Mouse (Mus musculus) limb, embryonic 11.5 days (tissue): ENCODE data around the gene Elmo2. TPM values are rescaled to one million over a fixed set of nuclear protein-coding genes. Genes with fewer than 3 reads are reported as not detected.

Experiments
- ATAC-seq: fragments of 200-750 bp; cut with Nextera tagmentation; 2 replicates; pipeline ENCODE4 v1.8.0; 2017; ENCODE audit warnings: low read depth; ENCODE audit not compliant: insufficient number of reproducible peaks, low FRiP score, low TSS enrichment
- DNase-seq: peaks from one replicate; pipeline ENCODE4 v3.0.0-alpha.2; 2015; ENCODE audit warnings: low spot score
- H3K27ac ChIP-seq: fragments of 300-500 bp; sonication (generic); replicated peaks from 2 replicates; pipeline ENCODE4 v1.5.1; 2014; ENCODE audit warnings: low read depth, mild to moderate bottlenecking, low read length
- H3K27me3 ChIP-seq: fragments of 300-500 bp; sonication (generic); 2 replicates; pipeline ENCODE4 v1.6.1; 2014; ENCODE audit warnings: mild to moderate bottlenecking, low read length, mixed read lengths; ENCODE audit not compliant: control insufficient read depth, insufficient read depth
- H3K36me3 ChIP-seq: fragments of 300-500 bp; sonication (generic); 2 replicates; pipeline ENCODE4 v1.6.1; 2014; ENCODE audit warnings: mild to moderate bottlenecking, low read length, moderate library complexity, mixed read lengths; ENCODE audit not compliant: control insufficient read depth, insufficient read depth
- H3K4me1 ChIP-seq: fragments of 300-500 bp; sonication (generic); 2 replicates; pipeline ENCODE4 v1.6.1; 2014; ENCODE audit warnings: low read length, mixed read lengths; ENCODE audit not compliant: control insufficient read depth, insufficient read depth
- H3K4me2 ChIP-seq: fragments of 300-500 bp; sonication (generic); 2 replicates; pipeline ENCODE4 v1.6.1; 2014; ENCODE audit warnings: low read depth, mild to moderate bottlenecking, moderate library complexity; ENCODE audit not compliant: severe bottlenecking
- H3K4me3 ChIP-seq: fragments of 300-500 bp; sonication (generic); 2 replicates; pipeline ENCODE4 v1.5.1; 2014; ENCODE audit warnings: low read depth, low read length
- H3K9ac ChIP-seq: fragments of 300-500 bp; sonication (generic); 2 replicates; pipeline ENCODE4 v1.6.1; 2014; ENCODE audit warnings: mild to moderate bottlenecking, low read length
- H3K9me3 ChIP-seq: fragments of 300-500 bp; sonication (generic); 2 replicates; pipeline ENCODE4 v1.6.1; 2016; ENCODE audit warnings: low read length; ENCODE audit not compliant: control insufficient read depth
- WGBS: fragments of 180-500 bp; shearing (Covaris S2); extraction: QIAGEN DNeasy Blood & Tissue Kit; methylation state at CpG from one replicate; pipeline ENCODE4 v1.1.7; 2014; 5-methylcytosine and 5-hydroxymethylcytosine counted together
- polyA plus RNA-seq: library from polyadenylated mRNA; unstranded; fragments of >200 nt; fragmentation: Nextera tagmentation; extraction: Ambion mirVana; gene quantifications from 2 replicates; pipeline ENCODE4 v1.2.1, GENCODE M21; 2014

Elmo2 gene
- polyA plus RNA-seq, 1 experiment from 2014 or later, result 86.0 TPM

- Histone ChIP-seq H3K9ac (no peak overlapping the region), H3K9me3 (no peaks in the 10 kb centered on the region), H3K27me3 (peaks cover 2% of the 10 kb centered on the region; the same call in 1 of the 2 replicates), H3K4me3 (no peak overlapping the region), H3K4me2 (no peak overlapping the region), H3K4me1 (peaks cover 17% of the 10 kb centered on the region), H3K36me3 (no peaks in the 10 kb centered on the region), H3K27ac (no peak overlapping the region)
- no peak for DNase-seq
- ATAC-seq, result no peak
- 56% methylated on average over 7 of the region's 7 CpGs for WGBS
Measured at GRCm38 (mm10) chr2:165270858-165271257, 55.4 kb downstream of the Elmo2 start.

GRCm38 (mm10) chr2:165266739-165267138 is 59.5 kb downstream of the Elmo2 start:
- 30% methylated on average over 12 of the region's 12 CpGs for WGBS
- Histone ChIP-seq H3K36me3 (no peaks in the 10 kb centered on the region), H3K4me2 (no peak overlapping the region), H3K27ac (no peak overlapping the region), H3K9ac (no peak overlapping the region), H3K4me1 (peaks cover 11% of the 10 kb centered on the region; the same call in 1 of the 2 replicates), H3K9me3 (no peaks in the 10 kb centered on the region), H3K4me3 (no peak overlapping the region), H3K27me3 (peaks cover 5% of the 10 kb centered on the region; the same call in 1 of the 2 replicates)
- DNase-seq, result no peak
- no peak for ATAC-seq

- WGBS, result 59% methylated on average over 7 of the region's 7 CpGs
- ATAC-seq, result no peak
- no peaks in the 10 kb centered on the region for H3K9me3 ChIP-seq
- no peaks in the 10 kb centered on the region for H3K36me3 ChIP-seq
- H3K9ac ChIP-seq, result no peak overlapping the region
- no peak overlapping the region for H3K4me2 ChIP-seq
- DNase-seq, result no peak
- no peak overlapping the region for H3K4me3 ChIP-seq
- H3K4me1 ChIP-seq, result 0 out of 2 replicates have a peak, but pooled peaks cover 3% of the 10 kb centered on the region
- peaks cover 5% of the 10 kb centered on the region; the same call in 1 of the 2 replicates for H3K27me3 ChIP-seq
- no peak overlapping the region for H3K27ac ChIP-seq
Measured at GRCm38 (mm10) chr2:165263861-165264260, 62.4 kb downstream of the Elmo2 start.

GRCm38 (mm10) chr2:165262274-165262990 is 63.8 kb downstream of the Elmo2 start:
- H3K9ac ChIP-seq, result no peak overlapping the region
- no peak for ATAC-seq
- no peaks in the 10 kb centered on the region for H3K9me3 ChIP-seq
- 0 out of 2 replicates have a peak, but pooled peaks cover 3% of the 10 kb centered on the region for H3K4me1 ChIP-seq
- no peak overlapping the region for H3K27ac ChIP-seq
- WGBS, result 57% methylated on average over 18 of the region's 18 CpGs
- no peak overlapping the region for H3K4me2 ChIP-seq
- no peaks in the 10 kb centered on the region for H3K36me3 ChIP-seq
- DNase-seq, result no peak
- H3K4me3 ChIP-seq, result no peak overlapping the region
- peaks cover 3% of the 10 kb centered on the region; the same call in 1 of the 2 replicates for H3K27me3 ChIP-seq

- Histone ChIP-seq H3K9me3 (no peaks in the 10 kb centered on the region), H3K27ac (no peak overlapping the region), H3K9ac (no peak overlapping the region), H3K4me1 (0 out of 2 replicates have a peak, but pooled peaks cover 3% of the 10 kb centered on the region), H3K4me3 (no peak overlapping the region), H3K36me3 (no peaks in the 10 kb centered on the region), H3K27me3 (peaks cover 14% of the 10 kb centered on the region; the same call in 1 of the 2 replicates), H3K4me2 (no peak overlapping the region)
- DNase-seq, result no peak
- WGBS, result 75% methylated on average over 8 of the region's 8 CpGs
- ATAC-seq, result no peak
Measured at GRCm38 (mm10) chr2:165259859-165260258, 66.4 kb downstream of the Elmo2 start.

- peaks cover 26% of the 10 kb centered on the region for H3K27me3 ChIP-seq
- H3K27ac ChIP-seq, result no peak overlapping the region
- DNase-seq (no peak), ATAC-seq (no peak)
- H3K36me3 ChIP-seq, result no peaks in the 10 kb centered on the region
- no peaks in the 10 kb centered on the region for H3K9me3 ChIP-seq
- no peak overlapping the region for H3K9ac ChIP-seq
- 70% methylated on average over 6 of the region's 6 CpGs for WGBS
- no peak overlapping the region for H3K4me2 ChIP-seq
- peaks cover 13% of the 10 kb centered on the region for H3K4me1 ChIP-seq
- no peak overlapping the region for H3K4me3 ChIP-seq
Measured at GRCm38 (mm10) chr2:165258321-165258720, 68.0 kb downstream of the Elmo2 start.

- H3K27ac ChIP-seq, result no peak overlapping the region
- H3K9ac ChIP-seq, result no peak overlapping the region
- 55% methylated on average over 11 of the region's 11 CpGs for WGBS
- ATAC-seq, result no peak
- H3K9me3 ChIP-seq, result no peaks in the 10 kb centered on the region
- no peak overlapping the region for H3K4me2 ChIP-seq
- H3K27me3 ChIP-seq, result peaks cover 33% of the 10 kb centered on the region
- peaks cover 12% of the 10 kb centered on the region for H3K4me1 ChIP-seq
- H3K36me3 ChIP-seq, result no peaks in the 10 kb centered on the region
- no peak overlapping the region for H3K4me3 ChIP-seq
- no peak for DNase-seq
Measured at GRCm38 (mm10) chr2:165257151-165257834, 69.0 kb downstream of the Elmo2 start.

- WGBS, result 71% methylated on average over 10 of the region's 10 CpGs
- H3K9ac ChIP-seq, result no peak overlapping the region
- no peak overlapping the region for H3K27ac ChIP-seq
- H3K4me2 ChIP-seq, result no peak overlapping the region
- no peaks in the 10 kb centered on the region for H3K36me3 ChIP-seq
- peaks cover 10% of the 10 kb centered on the region for H3K4me1 ChIP-seq
- H3K4me3 ChIP-seq, result no peak overlapping the region
- DNase-seq (no peak), ATAC-seq (no peak)
- H3K9me3 ChIP-seq, result no peaks in the 10 kb centered on the region
- peaks cover 30% of the 10 kb centered on the region for H3K27me3 ChIP-seq
Measured at GRCm38 (mm10) chr2:165256213-165256612, 70.1 kb downstream of the Elmo2 start.
